ENCODE assay signal across 16 mouse cellular contexts in the genomic region with DNA sequence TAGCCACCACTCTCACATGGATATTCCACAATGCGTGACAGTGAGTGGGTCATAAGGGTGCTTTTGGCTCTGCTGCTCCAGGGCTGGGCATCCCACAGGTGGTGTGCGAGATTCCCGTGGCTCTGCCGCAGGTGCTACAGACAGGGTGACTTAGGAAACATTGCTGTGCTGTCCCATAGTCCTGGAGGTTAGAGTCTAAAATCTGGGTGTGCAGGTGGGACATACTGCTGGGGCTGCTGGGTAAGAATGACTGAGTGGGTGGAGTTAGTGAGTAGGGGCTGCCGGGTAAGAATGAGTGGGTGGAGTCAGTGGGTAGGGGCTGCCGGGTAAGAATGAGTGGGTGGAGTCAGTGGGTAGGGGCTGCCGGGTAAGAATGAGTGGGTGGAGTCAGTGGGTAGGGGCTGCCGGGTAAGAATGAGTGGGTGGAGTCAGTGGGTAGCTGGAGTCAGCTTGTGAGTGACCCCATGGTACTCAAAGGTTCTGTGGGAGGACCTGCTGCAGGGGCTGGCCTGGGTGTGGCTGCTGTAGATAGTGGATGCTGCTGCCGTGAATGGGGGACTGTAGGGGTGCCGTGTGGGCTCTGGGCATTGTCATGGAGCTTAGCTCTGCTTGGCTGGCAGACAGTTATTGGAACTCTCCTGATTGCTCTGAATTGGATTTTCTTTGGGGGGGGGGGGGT. TPM values are rescaled to one million over a fixed set of nuclear protein-coding genes. Genes with fewer than 3 reads are reported as not detected.
DNase-seq lines count a peak whose midpoint lies in the region; ATAC-seq and TF ChIP-seq lines count a peak whose summit lies in the region.
"Had no signal": no experiment of that assay in that cellular context is flagged by ENCODE, and none has a peak within 500 bp of the region (broad histone marks: within the 10 kb centered on the region; RNA-seq: fewer than 3 reads in every experiment).

No protein-coding gene starts in this region.

- 36% methylated on average over 10 of the region's 10 CpGs for WGBS in stomach, embryonic 14.5 days
- 43% methylated on average over 9 of the region's 10 CpGs for WGBS in stomach, postnatal 0 days
- WGBS in intestine, postnatal 0 days = 34% methylated on average over 10 of the region's 10 CpGs

- no peak overlapping the region for H3K9ac ChIP-seq in stomach, embryonic 14.5 days (replicated peaks; ENCODE audit: low read depth, low read length)
- H3K9ac ChIP-seq in stomach, postnatal 0 days (ENCODE audit: low read length) = no peak overlapping the region
- H3K9ac ChIP-seq in intestine, postnatal 0 days (ENCODE audit: low read depth, low read length) = no peak overlapping the region
- H3K9ac ChIP-seq: embryonic facial prominence, embryonic 15.5 days; heart, embryonic 13.5 days; liver, embryonic 14.5 days; neural tube, embryonic 12.5 days had no signal

- no peaks in the 10 kb centered on the region for H3K4me1 ChIP-seq in stomach, embryonic 14.5 days (ENCODE audit: control insufficient read depth, insufficient read depth, low read length)
- H3K4me1 ChIP-seq in stomach, postnatal 0 days (replicated peaks; ENCODE audit: control insufficient read depth, insufficient read depth) = no peaks in the 10 kb centered on the region
- 0 out of 2 replicates have a peak, but pooled peaks cover 3% of the 10 kb centered on the region for H3K4me1 ChIP-seq in intestine, postnatal 0 days (replicated peaks; ENCODE audit: control insufficient read depth, insufficient read depth, low read length)
- H3K4me1 ChIP-seq: neural tube, embryonic 12.5 days had no signal

- no peak overlapping the region for H3K27ac ChIP-seq in stomach, embryonic 14.5 days (ENCODE audit: low read length)
- H3K27ac ChIP-seq in stomach, postnatal 0 days (replicated peaks) = no peak overlapping the region
- H3K27ac ChIP-seq in intestine, postnatal 0 days (ENCODE audit: low read depth, low read length) = no peak overlapping the region
- H3K27ac ChIP-seq: embryonic facial prominence, embryonic 15.5 days; heart, embryonic 13.5 days; liver, embryonic 14.5 days; neural tube, embryonic 12.5 days had no signal

- no peak overlapping the region for H3K4me2 ChIP-seq in stomach, embryonic 14.5 days (replicated peaks; ENCODE audit: low read depth, low read length)
- H3K4me2 ChIP-seq in stomach, postnatal 0 days (replicated peaks; ENCODE audit: low read depth) = no peak overlapping the region
- H3K4me2 ChIP-seq in intestine, postnatal 0 days (replicated peaks; ENCODE audit: low read depth) = no peak overlapping the region
- H3K4me2 ChIP-seq: embryonic facial prominence, embryonic 15.5 days; heart, embryonic 13.5 days; neural tube, embryonic 12.5 days had no signal

- no peaks in the 10 kb centered on the region for H3K9me3 ChIP-seq in stomach, embryonic 14.5 days (ENCODE audit: control insufficient read depth, low read depth, low read length)
- no peaks in the 10 kb centered on the region for H3K9me3 ChIP-seq in stomach, postnatal 0 days (ENCODE audit: control insufficient read depth, low read length)
- no peaks in the 10 kb centered on the region for H3K9me3 ChIP-seq in intestine, postnatal 0 days (ENCODE audit: control insufficient read depth)
- H3K9me3 ChIP-seq: embryonic facial prominence, embryonic 15.5 days; heart, embryonic 13.5 days; neural tube, embryonic 12.5 days had no signal

- ATAC-seq in stomach, embryonic 14.5 days (ENCODE audit: insufficient number of reproducible peaks, insufficient read depth, low FRiP score, low read depth) = peak; percentile 12; the same call in 1 of the 2 replicates
- ATAC-seq in stomach, postnatal 0 days (ENCODE audit: low FRiP score, low TSS enrichment) = no peak
- ATAC-seq in intestine, postnatal 0 days = peak; percentile 58

- intact Hi-C loops in heart, postnatal 25 days (cut with DNase I) = no loop called here

- TF ChIP-seq CTCF in stomach, postnatal 0 days (IDR thresholded peaks at IDR 0.05; ENCODE audit: low read depth) = no peak
- no peak for TF ChIP-seq CTCF in intestine, postnatal 0 days (IDR thresholded peaks at IDR 0.05; ENCODE audit: low read depth)

- no peaks in the 10 kb centered on the region for H3K36me3 ChIP-seq in stomach, embryonic 14.5 days (ENCODE audit: control insufficient read depth, insufficient read depth, low read length)
- H3K36me3 ChIP-seq in stomach, postnatal 0 days (ENCODE audit: control insufficient read depth, insufficient read depth, low read length) = no peaks in the 10 kb centered on the region
- H3K36me3 ChIP-seq in intestine, postnatal 0 days (ENCODE audit: control insufficient read depth, insufficient read depth) = no peaks in the 10 kb centered on the region
- H3K36me3 ChIP-seq: embryonic facial prominence, embryonic 15.5 days; heart, embryonic 13.5 days; neural tube, embryonic 12.5 days had no signal

- no peak for DNase-seq in stomach, postnatal 0 days (ENCODE audit: low spot score)
- peak; percentile 91 for DNase-seq in R1 (ENCODE audit: low read depth, low spot score)
- no peak for DNase-seq in heart, postnatal 25 days (ENCODE audit: low spot score)
- DNase-seq in embryo, embryonic 10 days (ENCODE audit: low spot score) = no peak
- no peak for DNase-seq in gastrocnemius, postnatal 10 days
- DNase-seq: cerebellum, adult 9-11 months; embryo, embryonic 11 days; heart, postnatal 4 days; left cerebral cortex, postnatal 4 days; lung, postnatal 10 days had no signal

- no peak overlapping the region for H3K4me3 ChIP-seq in stomach, embryonic 14.5 days (ENCODE audit: low read depth, low read length)
- H3K4me3 ChIP-seq in stomach, postnatal 0 days (ENCODE audit: low read depth, low read length) = no peak overlapping the region
- H3K4me3 ChIP-seq in intestine, postnatal 0 days (ENCODE audit: low read depth, low read length) = no peak overlapping the region
- H3K4me3 ChIP-seq: embryonic facial prominence, embryonic 15.5 days; heart, embryonic 13.5 days; neural tube, embryonic 12.5 days had no signal

- no peaks in the 10 kb centered on the region for H3K27me3 ChIP-seq in stomach, embryonic 14.5 days (ENCODE audit: control insufficient read depth, insufficient read depth, low read length)
- H3K27me3 ChIP-seq in stomach, postnatal 0 days (ENCODE audit: control insufficient read depth, insufficient read depth, low read length) = no peaks in the 10 kb centered on the region
- no peaks in the 10 kb centered on the region for H3K27me3 ChIP-seq in intestine, postnatal 0 days (replicated peaks; ENCODE audit: control insufficient read depth, insufficient read depth, low read length)
- H3K27me3 ChIP-seq: embryonic facial prominence, embryonic 15.5 days; neural tube, embryonic 12.5 days had no signal

- no peak for TF ChIP-seq EP300 in stomach, postnatal 0 days (optimal IDR thresholded peaks at IDR 0.05)

RNA-seq across cellular contexts. Expression of a gene that starts 32.8 kb away (rescaled TPM):
- 1.3 and 3.2 TPM in 2 replicates for polyA plus RNA-seq in stomach, embryonic 14.5 days (2014; fragmentation: Nextera tagmentation; extraction: Ambion mirVana)
- 1.3 and 1.5 TPM in 2 replicates for polyA plus RNA-seq in stomach, postnatal 0 days (2015; fragmentation: Nextera tagmentation; extraction: Ambion mirVana)
- 1.9 and 2.0 TPM in 2 replicates for polyA plus RNA-seq in intestine, postnatal 0 days (2015; fragmentation: Nextera tagmentation; extraction: Ambion mirVana)
- 10 to 100 TPM; 14.9 to 16.0 TPM for total RNA-seq in heart, postnatal 25 days (2021)
- 10 to 100 TPM; 51.3 to 68.7 TPM for total RNA-seq in gastrocnemius, postnatal 10 days (2021)

RNA-seq across cellular contexts. Expression of a gene that starts 50.7 kb away (rescaled TPM):
- polyA plus RNA-seq in stomach, embryonic 14.5 days (2014; fragmentation: Nextera tagmentation; extraction: Ambion mirVana) = 2.9 and 3.2 TPM in 2 replicates
- 2.8 and 3.2 TPM in 2 replicates for polyA plus RNA-seq in stomach, postnatal 0 days (2015; fragmentation: Nextera tagmentation; extraction: Ambion mirVana)
- 18.3 and 18.7 TPM in 2 replicates for polyA plus RNA-seq in intestine, postnatal 0 days (2015; fragmentation: Nextera tagmentation; extraction: Ambion mirVana)
- 10 to 100 TPM in 1 of 2 experiments, 1 to 10 TPM in 1; 9.7 to 10.5 TPM for total RNA-seq in heart, postnatal 25 days (2021)
- 1 to 10 TPM; 3.7 to 5.2 TPM for total RNA-seq in gastrocnemius, postnatal 10 days (2021)
